Comparison of ENCODE assay signal across 17 mouse cellular contexts in genomic region chr8:110102653-110103052, GRCm38 (mm10). TPM values are rescaled to one million over a fixed set of nuclear protein-coding genes. Genes with fewer than 3 reads are reported as not detected.
"Had no signal": no experiment of that assay in that cellular context is flagged by ENCODE, and none has a peak within 500 bp of the region (broad histone marks: within the 10 kb centered on the region; RNA-seq: fewer than 3 reads in every experiment).

Gene Gm17720 (minus strand): TSS chr8:110102753.

- H3K4me1 ChIP-seq: limb, embryonic 12.5 days; midbrain, embryonic 13.5 days; stomach, embryonic 15.5 days had no signal

- ATAC-seq: midbrain, embryonic 13.5 days had no signal

- H3K27me3 ChIP-seq: limb, embryonic 12.5 days; midbrain, embryonic 13.5 days; stomach, embryonic 15.5 days had no signal

- H3K27ac ChIP-seq: limb, embryonic 12.5 days; liver, embryonic 14.5 days; midbrain, embryonic 13.5 days; stomach, embryonic 15.5 days had no signal

- H3K36me3 ChIP-seq: limb, embryonic 12.5 days; midbrain, embryonic 13.5 days; stomach, embryonic 15.5 days had no signal

- DNase-seq: kidney, adult 2 months; kidney, postnatal 14 days; layer of hippocampus, adult 9-11 months; layer of hippocampus, postnatal 36 days; liver; lung, embryonic 14.5 days; right cerebral cortex, postnatal 14 days; thymus, postnatal 14 days had no signal

- H3K4me3 ChIP-seq: limb, embryonic 12.5 days; midbrain, embryonic 13.5 days; stomach, embryonic 15.5 days had no signal

- H3K9me3 ChIP-seq: limb, embryonic 12.5 days; midbrain, embryonic 13.5 days; stomach, embryonic 15.5 days had no signal

- H3K9ac ChIP-seq: limb, embryonic 12.5 days; liver, embryonic 14.5 days; lung, embryonic 14.5 days; midbrain, embryonic 13.5 days; stomach, embryonic 15.5 days had no signal

- H3K4me2 ChIP-seq: limb, embryonic 12.5 days; lung, embryonic 14.5 days; midbrain, embryonic 13.5 days; stomach, embryonic 15.5 days had no signal

RNA-seq across cellular contexts. Expression of gene Gm17720, which starts in this region (rescaled TPM):
- polyA plus RNA-seq: intestine, embryonic 14.5 days; kidney, adult 2 months; large intestine, adult 2 months; limb, embryonic 12.5 days; liver, embryonic 14.5 days; lung, embryonic 14.5 days; midbrain, embryonic 13.5 days; midbrain, postnatal 0 days; neural tube, embryonic 14.5 days; spleen, adult 2 months; stomach, embryonic 15.5 days had no signal
